Mouse (Mus musculus) embryonic facial prominence, embryonic 12.5 days (tissue): ENCODE measurements at regions not wholly inside any gene's neighbourhood (a gene's known extent, or its start where the extent isn't known, plus 50 kb on each side); places are given as distances from the start of the nearest gene placed in this dataset.
A peak's percentile ranks its signal among the peaks of the same experiment; 100 is the strongest.

Source experiments
- ATAC-seq: fragments of 200-750 bp; cut with Nextera tagmentation; 2 replicates; pipeline ENCODE4 v1.8.0; 2017; ENCODE audit not compliant: insufficient number of reproducible peaks, insufficient read depth, low FRiP score, low TSS enrichment
- H3K27ac ChIP-seq: fragments of 300-500 bp; sonication (generic); 2 replicates; pipeline ENCODE4 v1.5.1; 2016; ENCODE audit warnings: mild to moderate bottlenecking
- H3K27me3 ChIP-seq: fragments of 300-500 bp; sonication (generic); 2 replicates; pipeline ENCODE4 v1.6.1; 2016; ENCODE audit warnings: mild to moderate bottlenecking, moderate library complexity
- H3K36me3 ChIP-seq: fragments of 300-500 bp; sonication (generic); 2 replicates; pipeline ENCODE4 v1.6.1; 2016; ENCODE audit warnings: mild to moderate bottlenecking
- H3K4me1 ChIP-seq: fragments of 300-500 bp; sonication (generic); 2 replicates; pipeline ENCODE4 v1.6.1; 2016
- H3K4me2 ChIP-seq: fragments of 300-500 bp; sonication (generic); replicated peaks from 2 replicates; pipeline ENCODE4 v1.6.1; 2016; ENCODE audit warnings: mild to moderate bottlenecking, moderate library complexity
- H3K4me3 ChIP-seq: fragments of 300-500 bp; sonication (generic); 2 replicates; pipeline ENCODE4 v1.5.1; 2016; ENCODE audit warnings: mild to moderate bottlenecking
- H3K9ac ChIP-seq: fragments of 300-500 bp; sonication (generic); 2 replicates; pipeline ENCODE4 v1.6.1; 2016; ENCODE audit warnings: mild to moderate bottlenecking, moderate library complexity
- H3K9me3 ChIP-seq: fragments of 300-500 bp; sonication (generic); 2 replicates; pipeline ENCODE4 v1.6.1; 2016; ENCODE audit warnings: mild to moderate bottlenecking, moderate library complexity
- WGBS: fragments of 180-500 bp; shearing (Covaris S2); methylation state at CpG from one replicate; pipeline ENCODE4 v1.1.7; 2016; 5-methylcytosine and 5-hydroxymethylcytosine counted together

DNA sequence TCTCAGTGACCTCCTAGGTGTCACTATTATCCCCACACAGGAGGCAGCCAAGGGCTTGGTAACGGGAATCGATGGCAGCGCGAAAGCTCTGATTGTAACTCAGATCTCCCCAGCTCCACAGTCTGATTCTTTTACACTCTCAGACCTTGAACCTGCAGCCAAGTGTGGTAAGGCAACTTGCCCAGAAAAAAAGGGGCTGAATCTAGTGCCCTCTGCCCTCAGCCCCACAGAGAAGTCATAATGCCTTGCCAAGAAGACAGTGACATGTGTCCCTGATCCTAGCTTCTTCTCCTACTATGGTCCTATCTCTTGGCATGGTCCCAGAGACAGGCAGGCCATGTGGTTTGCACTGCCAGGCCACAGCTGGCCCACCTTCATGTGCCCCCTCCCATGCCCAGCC, 68.6 kb upstream of the Pja1 start:
- Histone ChIP-seq H3K9ac (no peak overlapping the region), H3K4me1 (no peaks in the 10 kb centered on the region), H3K27me3 (peaks cover 15% of the 10 kb centered on the region), H3K4me3 (no peak overlapping the region), H3K4me2 (no peak overlapping the region), H3K36me3 (no peaks in the 10 kb centered on the region), H3K27ac (no peak overlapping the region), H3K9me3 (no peaks in the 10 kb centered on the region)
- no peak for ATAC-seq
- 86% methylated on average over 4 of the region's 4 CpGs for WGBS

GRCm38 (mm10) chrX:99537814-99538213, 66.7 kb upstream of the Pja1 start:
- ATAC-seq: no peak
- H3K36me3 ChIP-seq: no peaks in the 10 kb centered on the region
- H3K9me3 ChIP-seq: no peaks in the 10 kb centered on the region
- H3K27me3 ChIP-seq: peaks cover 23% of the 10 kb centered on the region
- no peak overlapping the region for H3K9ac ChIP-seq
- H3K4me2 ChIP-seq: no peak overlapping the region
- H3K4me3 ChIP-seq: no peak overlapping the region
- 84% methylated on average over 4 of the region's 4 CpGs for WGBS
- H3K4me1 ChIP-seq: no peaks in the 10 kb centered on the region
- no peak overlapping the region for H3K27ac ChIP-seq

GRCm38 (mm10) chrX:99534922-99535321, 63.8 kb upstream of the Pja1 start:
- Histone ChIP-seq H3K27ac (no peak overlapping the region), H3K27me3 (peaks cover 33% of the 10 kb centered on the region), H3K36me3 (no peaks in the 10 kb centered on the region), H3K9me3 (no peaks in the 10 kb centered on the region), H3K4me2 (no peak overlapping the region), H3K4me3 (no peak overlapping the region), H3K4me1 (no peaks in the 10 kb centered on the region), H3K9ac (no peak overlapping the region)
- no peak for ATAC-seq
- 74% methylated on average over 4 of the region's 4 CpGs for WGBS

DNA sequence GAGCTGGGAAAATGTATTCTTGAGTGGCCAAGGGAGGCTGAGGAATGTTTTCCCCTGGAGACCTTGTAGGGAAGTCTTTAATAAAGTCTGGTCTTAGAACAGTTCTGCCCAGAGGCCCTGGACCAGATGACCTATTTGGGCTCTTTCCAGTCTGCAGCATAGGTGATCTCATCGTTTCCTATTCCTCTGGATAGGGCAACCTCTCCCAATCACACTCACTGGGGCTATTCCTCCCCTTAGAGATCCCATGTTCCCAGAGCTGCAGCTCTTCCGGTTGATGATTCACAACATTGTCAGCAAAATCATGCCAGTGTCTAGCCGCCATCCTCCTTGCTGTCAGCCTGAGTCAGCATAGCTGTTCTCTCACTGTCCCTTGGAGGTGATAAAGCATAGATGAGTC, 60.1 kb upstream of the Pja1 start:
- no peak overlapping the region for H3K27ac ChIP-seq
- no peak overlapping the region for H3K4me2 ChIP-seq
- no peaks in the 10 kb centered on the region for H3K4me1 ChIP-seq
- 68% methylated on average over 3 of the region's 3 CpGs for WGBS
- no peaks in the 10 kb centered on the region for H3K36me3 ChIP-seq
- no peak overlapping the region for H3K4me3 ChIP-seq
- no peak for ATAC-seq
- no peak overlapping the region for H3K9ac ChIP-seq
- no peaks in the 10 kb centered on the region for H3K9me3 ChIP-seq
- peaks cover 33% of the 10 kb centered on the region for H3K27me3 ChIP-seq

- Histone ChIP-seq H3K27ac (no peak overlapping the region), H3K4me3 (no peak overlapping the region), H3K4me2 (no peak overlapping the region), H3K27me3 (peaks cover 36% of the 10 kb centered on the region), H3K4me1 (no peaks in the 10 kb centered on the region), H3K9ac (no peak overlapping the region), H3K36me3 (no peaks in the 10 kb centered on the region), H3K9me3 (no peaks in the 10 kb centered on the region)
- 68% methylated on average over 7 of the region's 7 CpGs for WGBS
- ATAC-seq: no peak
These were observed 59.4 kb upstream of the Pja1 start for GRCm38 (mm10) chrX:99530511-99530910.

- 35% methylated on average over 6 of the region's 6 CpGs for WGBS
- H3K4me3 ChIP-seq: no peak overlapping the region
- H3K36me3 ChIP-seq: no peaks in the 10 kb centered on the region
- peaks cover 6% of the 10 kb centered on the region; the same call in 1 of the 2 replicates for H3K4me1 ChIP-seq
- peaks cover 30% of the 10 kb centered on the region for H3K27me3 ChIP-seq
- no peak overlapping the region for H3K27ac ChIP-seq
- H3K9me3 ChIP-seq: no peaks in the 10 kb centered on the region
- no peak overlapping the region for H3K9ac ChIP-seq
- no peak overlapping the region for H3K4me2 ChIP-seq
- ATAC-seq: no peak
These were observed 52.2 kb upstream of the Pja1 start for GRCm38 (mm10) chrX:99523306-99523705.

DNA sequence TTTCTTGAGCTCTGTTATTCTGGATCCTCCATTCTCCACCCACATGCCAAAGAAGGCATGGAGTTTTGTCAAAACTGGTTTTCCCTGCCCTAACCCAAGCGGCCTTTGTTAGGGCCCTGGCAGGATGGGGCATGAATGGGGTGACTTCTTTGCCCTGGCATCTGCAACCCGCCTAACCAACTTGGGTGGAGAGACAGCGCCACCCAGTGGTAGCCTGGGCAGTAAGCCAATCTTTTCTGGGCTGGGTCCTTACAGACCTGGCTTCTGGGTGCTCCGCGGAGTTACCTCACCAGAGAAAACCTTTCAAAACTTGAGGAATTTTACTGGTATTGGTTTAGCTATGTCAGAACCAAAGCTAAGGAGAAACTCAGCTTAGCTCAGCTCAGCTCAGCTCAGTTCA, 51.8 kb upstream of the Pja1 start:
- Histone ChIP-seq H3K36me3 (no peaks in the 10 kb centered on the region), H3K4me1 (peaks cover 11% of the 10 kb centered on the region; the same call in 1 of the 2 replicates), H3K27ac (no peak overlapping the region), H3K4me2 (no peak overlapping the region), H3K4me3 (no peak overlapping the region), H3K9me3 (no peaks in the 10 kb centered on the region), H3K27me3 (peaks cover 32% of the 10 kb centered on the region), H3K9ac (no peak overlapping the region)
- ATAC-seq: peak; percentile 67; the same call in 1 of the 2 replicates
- 19% methylated on average over 5 of the region's 5 CpGs for WGBS

- WGBS: 31% methylated on average over 11 of the region's 11 CpGs
- Histone ChIP-seq H3K36me3 (no peaks in the 10 kb centered on the region), H3K4me3 (no peak overlapping the region), H3K4me2 (no peak overlapping the region), H3K9me3 (no peaks in the 10 kb centered on the region), H3K4me1 (peaks cover 11% of the 10 kb centered on the region; the same call in 1 of the 2 replicates), H3K9ac (no peak overlapping the region), H3K27me3 (peaks cover 32% of the 10 kb centered on the region), H3K27ac (no peak overlapping the region)
- no peak for ATAC-seq
These were observed 51.2 kb upstream of the Pja1 start for GRCm38 (mm10) chrX:99522289-99522688.

- no peaks in the 10 kb centered on the region for H3K36me3 ChIP-seq
- no peak overlapping the region for H3K27ac ChIP-seq
- H3K4me3 ChIP-seq: no peak overlapping the region
- 54% methylated on average over 7 of the region's 7 CpGs for WGBS
- no peaks in the 10 kb centered on the region for H3K9me3 ChIP-seq
- H3K9ac ChIP-seq: no peak overlapping the region
- no peak for ATAC-seq
- H3K4me2 ChIP-seq: no peak overlapping the region
- H3K27me3 ChIP-seq: peaks cover 32% of the 10 kb centered on the region
- H3K4me1 ChIP-seq: peaks cover 11% of the 10 kb centered on the region; the same call in 1 of the 2 replicates
These were observed 50.8 kb upstream of the Pja1 start for GRCm38 (mm10) chrX:99521866-99522265.
